Mouse (Mus musculus) spleen, adult 2 months (tissue): ENCODE measurements around the gene Sag. TPM values are rescaled to one million over a fixed set of nuclear protein-coding genes. Genes with fewer than 3 reads are reported as not detected.

Experiments used
- DNase-seq, 2 experiments: peaks; one replicate each; pipeline versions ENCODE4 v3.0.0 to v3.0.0-alpha.2; 2012 to 2021; ENCODE audit warnings: low spot score in 2 of 2, low read depth in 1 of 2
- H3K27ac ChIP-seq: fragments of 200-500 bp; 2 replicates; pipeline ENCODE4 v1.5.1; 2012; ENCODE audit warnings: low read length, inconsistent platforms; ENCODE audit not compliant: insufficient read depth
- H3K27me3 ChIP-seq: fragments of 200-500 bp; 2 replicates; pipeline ENCODE4 v1.6.1; 2012; ENCODE audit warnings: mild to moderate bottlenecking, moderate library complexity, low read length, inconsistent platforms; ENCODE audit not compliant: control insufficient read depth, insufficient read depth
- H3K36me3 ChIP-seq: fragments of 200-500 bp; 2 replicates; pipeline ENCODE4 v1.6.1; 2012; ENCODE audit warnings: mild to moderate bottlenecking, low read length, inconsistent platforms; ENCODE audit not compliant: control insufficient read depth, insufficient read depth
- H3K4me1 ChIP-seq: fragments of 200-500 bp; 2 replicates; pipeline ENCODE4 v1.6.1; 2011; ENCODE audit warnings: inconsistent platforms; ENCODE audit not compliant: control insufficient read depth, insufficient read depth, insufficient read length
- H3K4me3 ChIP-seq: fragments of 200-500 bp; 2 replicates; pipeline ENCODE4 v1.5.1; 2011; ENCODE audit warnings: mild to moderate bottlenecking, inconsistent platforms; ENCODE audit not compliant: insufficient read depth, insufficient read length; ENCODE audit errors: extremely low read depth
- CTCF ChIP-seq: fragments of 200-500 bp; IDR thresholded peaks from 2 replicates; pipeline ENCODE4 v1.5.1; 2011; ENCODE audit warnings: mild to moderate bottlenecking, inconsistent platforms; ENCODE audit not compliant: insufficient read depth, insufficient read length, insufficient replicate concordance; ENCODE audit errors: extremely low read depth
- POLR2A ChIP-seq: fragments of 200-500 bp; IDR thresholded peaks from 2 replicates; pipeline ENCODE4 v1.6.1; 2011; ENCODE audit warnings: low read depth, low read length, inconsistent platforms
- WGBS: fragments of 180-500 bp; shearing (Covaris S2); methylation state at CpG from one replicate; pipeline ENCODE4 v1.1.7; 2018; 5-methylcytosine and 5-hydroxymethylcytosine counted together
- polyA plus RNA-seq: library from polyadenylated mRNA; depleted of rRNA; stranded (reverse); fragments of >200 nt; gene quantifications from 2 replicates; pipeline ENCODE4 v1.2.3, GENCODE M21; 2012

Sag gene
- polyA plus RNA-seq, 1 experiment: 0.57 TPM

GRCm38 (mm10) chr1:87853601-87854361 is 50.3 kb downstream of the Sag start:
- WGBS: 3% methylated on average over 45 of the region's 48 CpGs
- DNase-seq: peak in 1 of 2 experiments; percentile 41
- Histone ChIP-seq H3K27me3 (no peaks in the 10 kb centered on the region), H3K27ac (peak overlapping the region; percentile 93), H3K4me1 (peaks cover 29% of the 10 kb centered on the region), H3K36me3 (no peaks in the 10 kb centered on the region), H3K4me3 (peak overlapping the region; percentile 92)
- TF ChIP-seq POLR2A (no peak), CTCF (no peak)

GRCm38 (mm10) chr1:87854411-87854810 is 50.9 kb downstream of the Sag start:
- no peak for DNase-seq
- TF ChIP-seq POLR2A (no peak), CTCF (no peak)
- peak overlapping the region; percentile 93 for H3K27ac ChIP-seq
- H3K4me3 ChIP-seq: peak overlapping the region; percentile 92
- 10% methylated on average over 6 of the region's 6 CpGs for WGBS
- no peaks in the 10 kb centered on the region for H3K27me3 ChIP-seq
- H3K4me1 ChIP-seq: peaks cover 25% of the 10 kb centered on the region
- no peaks in the 10 kb centered on the region for H3K36me3 ChIP-seq

- DNase-seq: peak in 1 of 2 experiments; percentile 59
- H3K27me3 ChIP-seq: no peaks in the 10 kb centered on the region
- WGBS: 0% methylated on average over 2 of the region's 2 CpGs
- peak overlapping the region; percentile 92 for H3K4me3 ChIP-seq
- peaks cover 22% of the 10 kb centered on the region for H3K4me1 ChIP-seq
- no peaks in the 10 kb centered on the region for H3K36me3 ChIP-seq
- TF ChIP-seq CTCF (no peak), POLR2A (peak; percentile 19; the same call in 1 of the 2 replicates)
- H3K27ac ChIP-seq: peak overlapping the region; percentile 93
Measured at GRCm38 (mm10) chr1:87854851-87855251, 51.4 kb downstream of the Sag start.

GRCm38 (mm10) chr1:87855522-87855921 is 52.0 kb downstream of the Sag start:
- Histone ChIP-seq H3K27ac (peak overlapping the region; percentile 93), H3K4me1 (peaks cover 19% of the 10 kb centered on the region), H3K4me3 (no peak overlapping the region), H3K36me3 (no peaks in the 10 kb centered on the region), H3K27me3 (no peaks in the 10 kb centered on the region)
- TF ChIP-seq CTCF: no peak
- no peak for TF ChIP-seq POLR2A
- no peak for DNase-seq
- whole genome bisulfite sequencing: 81% methylated on average over 1 of the region's 1 CpGs

- TF ChIP-seq CTCF (no peak), POLR2A (no peak)
- 18% methylated on average over 3 of the region's 3 CpGs for WGBS
- H3K36me3 ChIP-seq: no peaks in the 10 kb centered on the region
- peak in 1 of 2 experiments; percentile 50 for DNase-seq
- peaks cover 21% of the 10 kb centered on the region; the same call in 1 of the 2 replicates for H3K4me1 ChIP-seq
- H3K4me3 ChIP-seq: no peak overlapping the region
- H3K27ac ChIP-seq: peak overlapping the region; percentile 86
- H3K27me3 ChIP-seq: no peaks in the 10 kb centered on the region
Measured at GRCm38 (mm10) chr1:87856823-87857222, 53.3 kb downstream of the Sag start.

GRCm38 (mm10) chr1:87858031-87858430 is 54.6 kb downstream of the Sag start:
- Histone ChIP-seq H3K27me3 (no peaks in the 10 kb centered on the region), H3K27ac (peak overlapping the region; percentile 24), H3K4me3 (no peak overlapping the region), H3K4me1 (peaks cover 27% of the 10 kb centered on the region), H3K36me3 (no peaks in the 10 kb centered on the region)
- TF ChIP-seq POLR2A (no peak), CTCF (no peak)
- DNase-seq: no peak
- WGBS: 55% methylated on average over 1 of the region's 1 CpGs

GRCm38 (mm10) chr1:87858529-87858928 is 55.0 kb downstream of the Sag start:
- Histone ChIP-seq H3K4me1 (peaks cover 31% of the 10 kb centered on the region), H3K36me3 (no peaks in the 10 kb centered on the region), H3K27me3 (no peaks in the 10 kb centered on the region), H3K27ac (peak overlapping the region; percentile 24), H3K4me3 (no peak overlapping the region)
- TF ChIP-seq POLR2A: no peak
- TF ChIP-seq CTCF: no peak
- no peak for DNase-seq
- 57% methylated on average over 2 of the region's 2 CpGs for WGBS
